Mouse (Mus musculus): ENCODE measurements around the gene Noto. TPM values are rescaled to one million over a fixed set of nuclear protein-coding genes. Genes with fewer than 3 reads are reported as not detected.
"Not testable (repeated sequence)": the region's sequence is repeated elsewhere in the genome, so short reads cannot be mapped to it uniquely, and the experiment has no call there.

Noto gene
- total RNA-seq, 1 experiment from 2014 or later: not detected

- no peak for ATAC-seq (replicated peaks in 1 of 2; ENCODE audit: insufficient read depth in 1 of 2, low FRiP score in 2 of 2, low TSS enrichment in 1 of 2, low read depth in 1 of 2, poor library complexity in 2 of 2, severe bottlenecking in 2 of 2)
These were observed 14.7 kb upstream of the Noto start for GRCm38 (mm10) chr6:85409003-85409402.

GRCm38 (mm10) chr6:85410771-85411273, 12.9 kb upstream of the Noto start:
- peak; percentile 77 to 78 for ATAC-seq (replicated peaks in 1 of 2; ENCODE audit: insufficient read depth in 1 of 2, low FRiP score in 2 of 2, low TSS enrichment in 1 of 2, low read depth in 1 of 2, poor library complexity in 2 of 2, severe bottlenecking in 2 of 2)

DNA sequence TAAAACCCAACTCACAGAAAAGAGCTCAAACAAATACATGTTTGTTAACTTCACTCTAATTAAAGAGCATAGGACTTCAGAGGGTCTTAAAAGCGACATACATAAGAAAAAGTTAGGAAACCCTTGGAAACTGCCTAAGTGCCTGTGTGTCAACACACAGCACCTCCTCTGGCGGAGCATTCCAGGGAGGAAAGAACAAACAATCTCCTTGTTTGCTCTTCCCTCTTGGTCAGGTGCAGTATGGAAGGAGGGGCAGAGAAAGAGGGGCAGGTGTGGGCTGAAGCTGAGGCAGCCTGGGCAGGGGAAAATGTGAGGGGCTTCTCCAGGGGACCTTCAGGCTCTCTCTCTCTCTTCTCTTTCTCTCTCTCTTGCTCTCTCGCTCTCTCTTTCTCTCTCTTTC, 7.9 kb upstream of the Noto start:
- no peak for ATAC-seq (replicated peaks in 1 of 2; ENCODE audit: insufficient read depth in 1 of 2, low FRiP score in 2 of 2, low TSS enrichment in 1 of 2, low read depth in 1 of 2, poor library complexity in 2 of 2, severe bottlenecking in 2 of 2)

DNA sequence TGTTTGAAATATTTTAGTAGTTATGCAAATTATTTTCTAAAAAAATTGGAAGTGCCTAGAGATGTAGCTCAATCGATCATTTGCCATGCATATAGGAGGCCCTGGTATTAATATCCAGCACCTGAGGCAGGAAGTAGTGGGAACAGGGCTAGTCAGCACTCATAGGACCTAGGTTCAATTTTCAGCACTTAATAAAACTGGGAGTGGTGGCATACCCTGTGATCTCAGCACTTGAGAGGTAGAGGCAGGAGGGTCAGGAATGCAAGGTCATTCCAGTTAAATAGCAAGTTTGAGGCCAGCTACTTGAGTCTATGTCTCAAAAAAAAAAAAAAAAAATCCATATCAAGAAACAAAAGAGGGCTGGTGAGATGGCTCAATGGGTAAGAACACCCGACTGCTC, 4.5 kb upstream of the Noto start:
- ATAC-seq (replicated peaks in 1 of 2; ENCODE audit: insufficient read depth in 1 of 2, low FRiP score in 2 of 2, low TSS enrichment in 1 of 2, low read depth in 1 of 2, poor library complexity in 2 of 2, severe bottlenecking in 2 of 2): no peak

GRCm38 (mm10) chr6:85431274-85431841, 7.7 kb downstream of the Noto start:
- 0 out of 4 replicates have a peak, but pooled peaks of 1 of the 2 experiments have one; percentile 2 for ATAC-seq (replicated peaks in 1 of 2; ENCODE audit: insufficient read depth in 1 of 2, low FRiP score in 2 of 2, low TSS enrichment in 1 of 2, low read depth in 1 of 2, poor library complexity in 2 of 2, severe bottlenecking in 2 of 2)

- peak; percentile 93 to 94 for ATAC-seq (replicated peaks in 1 of 2; ENCODE audit: insufficient read depth in 1 of 2, low FRiP score in 2 of 2, low TSS enrichment in 1 of 2, low read depth in 1 of 2, poor library complexity in 2 of 2, severe bottlenecking in 2 of 2)
These were observed 8.3 kb downstream of the Noto start, which contains the start of gene Smyd5 for GRCm38 (mm10) chr6:85431842-85432431. Smyd5 (plus strand) TSS chr6:85431989.

GRCm38 (mm10) chr6:85433865-85434264, 10.2 kb downstream of the Noto start:
- ATAC-seq (replicated peaks in 1 of 2; ENCODE audit: insufficient read depth in 1 of 2, low FRiP score in 2 of 2, low TSS enrichment in 1 of 2, low read depth in 1 of 2, poor library complexity in 2 of 2, severe bottlenecking in 2 of 2): peak; percentile 41 to 48; a peak in 2 of 4 replicates

DNA sequence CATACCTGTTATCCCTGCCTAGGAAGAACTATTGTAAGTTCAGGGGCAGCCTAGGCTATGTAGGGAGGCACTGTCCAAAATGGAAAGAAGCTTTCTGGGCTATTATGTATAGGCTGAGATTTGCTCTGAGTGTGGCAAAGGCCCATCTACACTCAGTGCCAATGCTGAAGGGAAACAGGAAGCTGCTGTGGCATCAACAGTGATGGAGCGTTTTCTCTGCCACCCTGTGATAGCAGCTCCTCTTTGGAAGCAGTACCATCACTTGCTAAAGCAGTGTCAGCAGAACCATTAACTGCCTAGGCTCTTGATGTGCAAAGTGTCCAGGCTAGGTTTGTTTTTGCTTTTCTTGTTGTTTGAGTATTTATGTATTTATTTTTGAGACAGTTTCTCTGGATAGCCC, 12.5 kb downstream of the Noto start:
- ATAC-seq (replicated peaks in 1 of 2; ENCODE audit: insufficient read depth in 1 of 2, low FRiP score in 2 of 2, low TSS enrichment in 1 of 2, low read depth in 1 of 2, poor library complexity in 2 of 2, severe bottlenecking in 2 of 2): 0 out of 4 replicates have a peak, but pooled peaks of 1 of the 2 experiments have one; percentile 40

- ATAC-seq (replicated peaks in 1 of 2; ENCODE audit: insufficient read depth in 1 of 2, low FRiP score in 2 of 2, low TSS enrichment in 1 of 2, low read depth in 1 of 2, poor library complexity in 2 of 2, severe bottlenecking in 2 of 2): no peak
These were observed 12.9 kb downstream of the Noto start for GRCm38 (mm10) chr6:85436631-85437030.

- ATAC-seq (replicated peaks in 1 of 2; ENCODE audit: insufficient read depth in 1 of 2, low FRiP score in 2 of 2, low TSS enrichment in 1 of 2, low read depth in 1 of 2, poor library complexity in 2 of 2, severe bottlenecking in 2 of 2): no peak
These were observed 17.5 kb downstream of the Noto start for GRCm38 (mm10) chr6:85441142-85441541.

DNA sequence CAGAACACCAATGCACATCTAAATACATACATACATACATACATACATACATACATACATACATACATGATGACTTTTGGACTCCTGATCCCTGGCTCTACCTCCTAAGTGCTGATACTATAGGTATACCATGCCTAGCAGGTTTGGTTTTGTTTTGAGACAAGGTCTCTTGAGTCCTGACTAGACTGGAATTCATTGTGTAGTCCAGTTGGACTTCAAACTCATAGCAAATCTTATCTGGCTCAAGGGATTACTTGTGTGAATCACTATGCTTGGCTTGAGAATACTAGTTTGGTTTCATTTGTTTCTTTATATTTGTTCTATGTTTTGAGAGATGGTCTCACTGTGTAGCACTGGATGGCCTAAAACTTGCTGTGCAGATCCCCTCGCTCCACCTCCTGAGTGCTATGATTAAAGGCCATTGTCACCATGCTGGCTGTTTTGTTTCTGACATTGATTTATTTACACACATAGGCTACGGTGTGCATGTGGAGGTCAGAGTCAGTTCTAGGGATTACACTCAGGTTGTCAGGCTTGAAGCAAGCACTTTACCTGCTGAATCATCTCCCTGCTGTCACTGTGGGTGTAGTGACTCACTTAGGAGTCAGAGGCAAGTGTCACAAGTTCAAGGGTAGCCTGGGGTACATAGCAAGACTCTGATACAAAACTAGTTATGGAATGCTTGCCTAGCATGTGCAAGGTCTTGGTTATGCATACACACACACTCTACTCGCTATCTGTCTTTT, 20.0 kb downstream of the Noto start:
- no peak for ATAC-seq (replicated peaks in 1 of 2; ENCODE audit: insufficient read depth in 1 of 2, low FRiP score in 2 of 2, low TSS enrichment in 1 of 2, low read depth in 1 of 2, poor library complexity in 2 of 2, severe bottlenecking in 2 of 2)

- ATAC-seq (replicated peaks in 1 of 2; ENCODE audit: insufficient read depth in 1 of 2, low FRiP score in 2 of 2, low TSS enrichment in 1 of 2, low read depth in 1 of 2, poor library complexity in 2 of 2, severe bottlenecking in 2 of 2): no peak
These were observed 20.7 kb downstream of the Noto start for GRCm38 (mm10) chr6:85444266-85444965.

GRCm38 (mm10) chr6:85445286-85445685, 21.6 kb downstream of the Noto start:
- ATAC-seq (replicated peaks in 1 of 2; ENCODE audit: insufficient read depth in 1 of 2, low FRiP score in 2 of 2, low TSS enrichment in 1 of 2, low read depth in 1 of 2, poor library complexity in 2 of 2, severe bottlenecking in 2 of 2): no peak

DNA sequence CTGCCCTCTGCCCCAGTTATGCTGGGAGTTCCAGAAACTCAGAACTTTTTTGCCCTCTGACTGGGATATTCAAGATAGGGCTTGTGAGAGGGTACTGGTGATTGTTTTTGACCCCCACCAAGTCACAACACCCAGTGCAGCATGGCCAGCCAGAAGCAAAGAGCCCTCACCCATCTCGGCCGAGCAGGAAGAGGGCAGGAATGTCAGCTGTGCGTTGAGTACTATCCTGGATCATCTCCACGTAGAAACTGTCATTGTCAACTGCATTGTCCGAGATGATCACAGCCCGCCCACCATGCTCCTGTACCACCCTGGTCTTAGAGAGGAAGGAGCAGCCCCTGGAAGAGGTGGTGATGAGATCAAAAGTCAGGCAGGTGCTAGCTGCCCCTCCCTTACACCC, 23.7 kb downstream of the Noto start:
- no peak for ATAC-seq (replicated peaks in 1 of 2; ENCODE audit: insufficient read depth in 1 of 2, low FRiP score in 2 of 2, low TSS enrichment in 1 of 2, low read depth in 1 of 2, poor library complexity in 2 of 2, severe bottlenecking in 2 of 2)

DNA sequence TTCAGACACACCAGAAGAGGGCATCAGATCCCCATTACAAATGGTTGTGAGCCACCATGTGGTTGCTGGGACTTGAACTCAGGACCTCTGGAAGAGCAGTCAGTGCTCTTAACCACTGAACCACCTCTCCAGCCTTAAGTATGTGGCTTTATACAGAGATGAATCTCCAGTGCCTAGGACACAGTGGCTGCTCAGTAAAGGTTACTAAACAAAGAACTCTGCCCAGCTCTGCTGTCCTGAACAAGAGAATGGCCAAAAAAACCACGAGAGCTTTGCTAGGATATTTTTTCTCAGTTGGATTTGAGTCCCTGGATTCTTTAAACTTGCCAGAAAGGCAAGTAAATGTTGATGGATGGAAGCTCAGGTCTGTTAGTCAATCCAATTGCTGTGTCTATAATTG, 26.5 kb downstream of the Noto start:
- not testable (repeated sequence) for ATAC-seq (replicated peaks in 1 of 2; ENCODE audit: insufficient read depth in 1 of 2, low FRiP score in 2 of 2, low TSS enrichment in 1 of 2, low read depth in 1 of 2, poor library complexity in 2 of 2, severe bottlenecking in 2 of 2)

DNA sequence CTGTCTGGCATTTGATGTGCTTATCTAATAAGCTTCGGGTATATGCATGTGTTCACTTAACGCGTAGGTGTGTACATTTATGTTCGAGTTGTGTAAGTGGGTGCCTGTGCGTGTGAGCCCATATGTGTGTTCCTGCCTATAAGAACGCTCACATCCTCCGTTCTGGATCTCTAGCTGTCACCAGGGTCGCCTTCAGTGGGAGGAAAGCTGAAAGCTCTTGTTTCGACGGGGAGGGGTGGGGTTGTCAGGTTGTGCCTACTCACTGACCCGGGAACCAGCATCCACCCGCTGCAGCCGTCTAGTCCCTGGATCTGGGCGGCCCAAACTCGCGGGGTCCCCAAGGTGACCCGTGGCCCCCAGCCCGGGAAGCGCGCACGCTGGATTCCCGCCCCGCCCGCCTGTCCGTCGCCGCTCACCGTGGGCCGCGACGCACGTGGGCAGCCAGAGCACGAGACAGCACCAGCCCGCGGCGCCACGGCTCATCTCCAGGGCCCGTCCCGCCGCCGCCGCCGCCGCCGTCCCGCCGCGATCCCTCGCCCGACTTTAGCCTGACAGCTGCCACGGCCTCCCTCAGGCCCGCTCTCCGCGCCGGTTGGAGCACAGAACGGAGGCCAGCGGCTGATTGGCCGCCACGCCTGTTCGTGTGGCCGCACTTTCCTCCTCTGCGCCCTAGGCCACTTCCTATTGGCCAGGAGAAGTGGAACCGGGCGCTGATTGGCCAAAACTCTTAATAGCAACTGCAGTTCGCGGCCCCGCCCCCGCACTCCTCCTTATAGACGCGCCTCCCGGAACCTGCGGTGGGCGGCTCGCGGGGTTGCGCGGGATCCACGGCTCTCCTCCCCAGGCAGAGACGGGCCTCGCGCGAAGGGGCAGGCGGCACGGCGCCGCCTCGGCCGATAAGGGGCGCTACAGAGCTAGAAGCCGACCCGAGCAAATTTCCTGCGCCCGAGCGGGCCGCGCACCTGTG, 27.3 kb downstream of the Noto start, which contains the start of gene Cct7:
Cct7 (plus strand) TSS at position 818 of the 967 bp plus-strand sequence.
- ATAC-seq (replicated peaks in 1 of 2; ENCODE audit: insufficient read depth in 1 of 2, low FRiP score in 2 of 2, low TSS enrichment in 1 of 2, low read depth in 1 of 2, poor library complexity in 2 of 2, severe bottlenecking in 2 of 2): peak; percentile 91

All from hematopoietic stem cell, adult 5-6 weeks (primary cell).